Mouse (Mus musculus): ENCODE measurements around the gene Tert. TPM values are rescaled to one million over a fixed set of nuclear protein-coding genes. Genes with fewer than 3 reads are reported as not detected.

Gene Tert
- polyA plus RNA-seq (2017; shearing (Covaris generic)): 1 to 10 TPM; 6.0 to 7.4 TPM

GRCm38 (mm10) chr13:73626745-73627549, at the start of gene Tert:
Tert (plus strand) TSS chr13:73626911.

DNA sequence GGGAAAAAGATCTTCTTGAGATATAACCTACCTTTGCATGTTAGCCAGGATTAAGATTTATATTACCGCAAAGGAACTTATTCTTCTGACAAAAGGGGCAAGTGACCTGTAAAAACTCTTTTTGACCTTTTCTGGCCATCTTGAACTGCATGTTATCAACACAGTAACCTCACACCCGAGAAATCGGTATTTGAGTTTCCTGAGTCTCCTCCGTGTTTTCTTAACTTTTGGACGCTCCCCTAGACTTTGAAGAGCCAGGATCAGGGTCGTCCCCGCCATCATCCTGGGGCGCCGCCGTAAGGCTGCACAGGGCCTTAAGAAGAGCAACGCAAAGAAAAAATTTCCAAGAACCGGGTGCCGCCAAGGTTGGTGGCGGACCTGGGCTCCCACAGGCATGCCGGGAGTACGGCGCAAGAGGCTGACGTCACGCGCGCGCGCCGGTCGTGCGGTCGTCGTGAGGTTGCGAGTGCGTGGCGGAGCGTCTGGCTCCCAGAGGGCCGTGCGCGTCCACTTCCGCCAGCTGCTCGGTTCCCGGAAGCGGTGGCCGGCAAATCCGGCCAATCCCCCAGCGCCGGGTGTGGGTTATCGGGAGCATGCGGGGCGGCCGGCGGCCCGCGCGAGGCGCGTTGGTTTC, 23.1 kb upstream of the Tert start, which contains the start of gene Clptm1l:
Gene Clptm1l, plus strand, starts transcription at position 485 of the 634 bp plus-strand sequence.

DNA sequence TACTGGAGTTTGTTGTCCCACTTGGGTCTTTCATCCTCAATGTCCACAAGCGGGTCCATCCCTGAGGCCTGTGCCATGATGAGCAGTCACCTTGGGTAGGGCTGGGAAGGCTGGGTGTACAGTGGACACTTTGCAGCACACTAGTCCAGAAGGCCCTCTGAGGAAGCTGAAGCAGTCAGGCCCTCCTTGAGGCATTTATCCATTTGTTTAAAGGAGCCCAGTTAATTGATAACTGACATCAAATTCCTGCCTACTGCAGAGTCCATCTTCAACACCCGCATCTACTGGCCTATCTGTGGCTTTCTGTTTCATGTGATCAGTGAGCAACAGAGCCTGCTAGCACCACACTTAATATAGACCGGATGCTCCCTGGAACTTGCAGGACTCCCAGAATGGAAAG, 51.1 kb downstream of the Tert start, which contains the start of gene Slc6a18:
Gene Slc6a18, minus strand, starts transcription at position 171 of the 400 bp plus-strand sequence.

Other genes with a start within 250 kb of the Tert start
- gene Lpcat1, start 159.7 kb upstream of the Tert start, polyA plus RNA-seq (2017; shearing (Covaris generic)): 10 to 100 TPM; 57.1 to 62.9 TPM
- gene Slc6a3, start 90.2 kb upstream of the Tert start, polyA plus RNA-seq (2017; shearing (Covaris generic)): under 1 TPM; 0.07 to 0.27 TPM
- gene Clptm1l, start 22.9 kb upstream of the Tert start, polyA plus RNA-seq (2017; shearing (Covaris generic)): 100 to 1,000 TPM; 213 to 222 TPM
- under 1 TPM in 1 of 2 experiments, not detected in 1; 0.22 TPM for gene Slc6a18, start 51.1 kb downstream of the Tert start, polyA plus RNA-seq (2017; shearing (Covaris generic))
- under 1 TPM in 1 of 2 experiments, not detected in 1; 0.95 TPM for gene Slc6a19, start 78.0 kb downstream of the Tert start, polyA plus RNA-seq (2017; shearing (Covaris generic))
- 100 to 1,000 TPM in 1 of 2 experiments, 10 to 100 TPM in 1; 65.7 to 122 TPM for gene Slc12a7, start 106.2 kb downstream of the Tert start, polyA plus RNA-seq (2017; shearing (Covaris generic))
- 1 to 10 TPM in 1 of 2 experiments, under 1 TPM in 1; 0.17 to 3.0 TPM for gene Nkd2, start 220.7 kb downstream of the Tert start, polyA plus RNA-seq (2017; shearing (Covaris generic))

Data from inflammation-experienced regulatory T-cells (primary cell).